Mouse (Mus musculus): ENCODE results near the gene Bud13. TPM values are rescaled to one million over a fixed set of nuclear protein-coding genes. Genes with fewer than 3 reads are reported as not detected.
A peak's percentile ranks its signal among the peaks of the same experiment; 100 is the strongest.

Bud13 gene
- 16.8 and 22.8 TPM in 2 replicates for polyA plus RNA-seq (2016; fragmentation: Nextera tagmentation; extraction: Ambion mirVana)

- H3K4me3 ChIP-seq = peak within 1 kb of the TSS; percentile 84
- peaks cover 55% of the 10 kb centered on the region for H3K36me3 ChIP-seq
- H3K27me3 ChIP-seq (ENCODE audit: insufficient read depth, poor library complexity, severe bottlenecking) = no peaks in the 10 kb centered on the region
- H3K4me1 ChIP-seq = peaks cover 7% of the 10 kb centered on the region
- DNase-seq (ENCODE audit: low spot score) = peak; percentile 95
- H3K27ac ChIP-seq = peak within 1 kb of the TSS; percentile 92
- no peaks in the 10 kb centered on the region for H3K9me3 ChIP-seq
- under 1% methylated on average over 55 of the region's 55 CpGs for WGBS
Observed at GRCm38 (mm10) chr9:46282631-46283436, at the start of gene Bud13. Gene Bud13 (plus strand): TSS chr9:46283008.

DNA sequence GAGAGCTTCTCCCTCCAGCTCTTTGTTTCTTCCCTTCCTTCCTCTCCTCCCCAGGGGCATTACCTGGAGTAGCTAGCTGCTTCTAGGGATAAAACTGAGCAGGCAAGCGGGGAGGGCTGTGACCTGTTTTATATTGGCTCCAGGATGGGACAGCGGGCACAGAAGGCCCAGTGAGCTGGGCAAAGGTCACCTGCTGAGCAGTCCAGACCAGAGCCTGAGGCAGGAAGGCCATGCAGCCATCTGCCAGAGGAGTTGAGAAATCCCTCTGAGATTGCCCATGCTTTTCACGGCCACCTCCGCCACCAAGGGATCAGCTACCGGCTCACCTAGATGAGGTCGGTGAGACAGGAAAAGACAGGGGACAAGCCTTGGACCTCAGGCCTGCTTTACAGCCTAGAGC, 47.6 kb upstream of the Bud13 start:
- Histone ChIP-seq H3K36me3 (no peaks in the 10 kb centered on the region), H3K9me3 (no peaks in the 10 kb centered on the region), H3K27me3 (ENCODE audit: insufficient read depth, poor library complexity, severe bottlenecking) (peaks cover 36% of the 10 kb centered on the region), H3K4me1 (peaks cover 16% of the 10 kb centered on the region), H3K27ac (no peak overlapping the region), H3K4me3 (no peak overlapping the region)
- 82% methylated on average over 6 of the region's 6 CpGs for WGBS
- DNase-seq (ENCODE audit: low spot score) = no peak

DNA sequence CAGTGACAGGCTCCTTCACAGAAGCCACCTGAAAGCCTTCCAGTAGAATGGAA, 47.4 kb upstream of the Bud13 start, which contains the start of gene Apoc3:
Gene Apoc3, minus strand, starts transcription at position 41 of the 53 bp plus-strand sequence.
- H3K36me3 ChIP-seq = no peaks in the 10 kb centered on the region
- no peaks in the 10 kb centered on the region for H3K9me3 ChIP-seq
- H3K27me3 ChIP-seq (ENCODE audit: insufficient read depth, poor library complexity, severe bottlenecking) = peaks cover 35% of the 10 kb centered on the region
- H3K4me3 ChIP-seq = no peak within 1 kb of the TSS
- no peak within 1 kb of the TSS for H3K27ac ChIP-seq
- H3K4me1 ChIP-seq = peaks cover 13% of the 10 kb centered on the region
- no peak for DNase-seq (ENCODE audit: low spot score)

GRCm38 (mm10) chr9:46235649-46236048, 47.2 kb upstream of the Bud13 start:
- Histone ChIP-seq H3K27me3 (ENCODE audit: insufficient read depth, poor library complexity, severe bottlenecking) (peaks cover 32% of the 10 kb centered on the region), H3K27ac (no peak overlapping the region), H3K36me3 (no peaks in the 10 kb centered on the region), H3K9me3 (no peaks in the 10 kb centered on the region), H3K4me1 (peaks cover 11% of the 10 kb centered on the region), H3K4me3 (no peak overlapping the region)
- DNase-seq (ENCODE audit: low spot score) = no peak
- WGBS = 55% methylated on average over 4 of the region's 4 CpGs

DNA sequence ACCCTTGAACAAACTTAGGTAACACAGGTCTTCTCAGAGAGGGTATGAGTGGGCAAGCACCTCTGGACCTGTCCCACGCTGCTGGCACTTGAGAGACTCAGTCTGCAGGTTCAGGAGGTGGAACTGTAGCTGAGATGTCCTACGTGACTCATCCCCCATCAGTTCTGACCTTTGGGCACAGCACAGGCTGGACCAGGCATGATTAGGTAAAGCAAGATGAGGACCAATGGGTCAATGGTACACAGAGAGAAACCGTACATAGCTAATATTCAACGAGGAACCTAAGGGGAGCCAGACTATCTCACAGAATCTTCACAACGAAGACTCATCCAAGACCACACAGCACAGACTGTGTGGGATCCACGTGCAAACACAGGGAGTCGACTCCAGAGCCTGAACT, 44.0 kb upstream of the Bud13 start:
- H3K9me3 ChIP-seq = no peaks in the 10 kb centered on the region
- WGBS = 86% methylated on average over 7 of the region's 7 CpGs
- H3K27me3 ChIP-seq (ENCODE audit: insufficient read depth, poor library complexity, severe bottlenecking) = peaks cover 33% of the 10 kb centered on the region
- DNase-seq (ENCODE audit: low spot score) = no peak
- H3K4me1 ChIP-seq = peaks cover 27% of the 10 kb centered on the region
- no peak overlapping the region for H3K27ac ChIP-seq
- H3K36me3 ChIP-seq = no peaks in the 10 kb centered on the region
- no peak overlapping the region for H3K4me3 ChIP-seq

DNA sequence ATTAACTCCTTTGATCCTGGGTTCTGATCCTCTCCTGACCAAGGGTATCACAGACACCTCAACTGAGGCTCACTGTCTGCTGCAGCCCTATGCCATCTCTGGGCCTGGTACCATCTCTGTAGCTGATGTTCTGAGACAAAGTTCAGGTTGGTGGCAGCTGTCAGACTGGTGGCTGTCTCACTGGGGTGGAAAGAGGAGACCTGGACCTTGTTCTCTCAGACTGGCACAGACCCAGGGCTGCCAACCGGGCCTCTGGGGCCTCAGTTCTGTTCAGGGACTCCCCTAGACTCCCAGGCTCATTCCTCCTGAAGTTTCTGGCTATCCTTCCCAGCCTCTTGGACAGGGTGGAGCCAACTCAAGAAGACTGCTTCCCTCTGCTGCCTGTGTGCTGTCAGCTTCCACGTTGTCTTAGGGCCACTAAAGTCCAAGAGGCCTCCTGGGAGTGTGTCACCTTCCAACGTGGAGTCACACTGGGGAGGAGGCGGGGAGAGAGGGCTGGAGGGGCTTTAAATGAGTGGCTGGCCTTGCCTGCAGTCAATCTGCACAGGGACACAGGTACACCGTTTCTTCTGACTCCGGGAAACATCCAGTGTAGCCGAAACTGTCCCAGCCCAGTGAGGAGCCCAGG, 42.2 kb upstream of the Bud13 start, which contains the start of gene Apoa4:
Gene Apoa4, plus strand, starts transcription at position 171 of the 628 bp plus-strand sequence.
- Histone ChIP-seq H3K4me3 (no peak within 1 kb of the TSS), H3K9me3 (no peaks in the 10 kb centered on the region), H3K27me3 (ENCODE audit: insufficient read depth, poor library complexity, severe bottlenecking) (peaks cover 18% of the 10 kb centered on the region; the same call in 1 of the 2 replicates), H3K4me1 (peaks cover 21% of the 10 kb centered on the region), H3K36me3 (no peaks in the 10 kb centered on the region), H3K27ac (0 out of 2 replicates have a peak within 1 kb of the TSS, but pooled peaks have one; percentile 6)
- WGBS = 59% methylated on average over 7 of the region's 7 CpGs
- DNase-seq (ENCODE audit: low spot score) = no peak

DNA sequence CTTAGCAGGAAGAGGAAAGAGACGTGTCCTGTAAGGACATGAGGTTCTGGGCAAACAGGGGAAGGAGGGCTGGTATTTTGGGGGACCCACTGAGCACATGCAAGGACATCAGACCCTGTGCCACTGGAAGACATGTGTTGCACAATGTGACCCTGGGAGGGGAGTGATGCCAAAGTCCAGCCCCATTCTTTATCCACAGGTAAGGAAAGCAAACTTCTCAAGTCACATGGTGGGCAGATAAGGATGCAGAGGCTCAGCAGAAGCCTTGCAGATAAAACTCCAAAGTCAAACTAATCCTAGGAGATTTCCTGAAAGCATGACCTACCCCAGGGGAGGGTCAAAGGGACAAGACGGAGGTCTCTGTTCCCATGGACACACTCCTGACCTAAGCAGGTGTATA, 41.0 kb upstream of the Bud13 start:
- peaks cover 19% of the 10 kb centered on the region for H3K4me1 ChIP-seq
- 66% methylated on average over 2 of the region's 2 CpGs for WGBS
- H3K4me3 ChIP-seq = no peak overlapping the region
- no peaks in the 10 kb centered on the region for H3K9me3 ChIP-seq
- no peak for DNase-seq (ENCODE audit: low spot score)
- no peak overlapping the region for H3K27ac ChIP-seq
- H3K27me3 ChIP-seq (ENCODE audit: insufficient read depth, poor library complexity, severe bottlenecking) = peaks cover 18% of the 10 kb centered on the region; the same call in 1 of the 2 replicates
- no peaks in the 10 kb centered on the region for H3K36me3 ChIP-seq

DNA sequence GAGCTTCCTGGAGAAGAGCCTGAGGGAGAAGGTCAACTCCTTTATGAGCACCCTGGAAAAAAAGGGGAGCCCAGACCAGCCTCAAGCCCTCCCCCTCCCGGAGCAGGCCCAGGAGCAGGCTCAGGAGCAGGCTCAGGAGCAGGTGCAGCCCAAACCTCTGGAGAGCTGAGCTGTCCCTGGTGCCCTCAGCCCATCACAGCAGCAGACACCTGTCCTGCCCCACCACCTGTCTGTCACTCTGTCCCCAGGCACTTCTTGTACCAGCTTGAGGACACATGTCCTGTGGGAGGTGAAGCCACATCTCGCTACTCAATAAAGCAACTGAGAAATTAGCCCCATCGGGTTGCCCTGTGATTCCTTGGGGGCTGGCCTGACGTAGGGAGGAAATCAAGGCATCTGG, 39.7 kb upstream of the Bud13 start:
- peaks cover 19% of the 10 kb centered on the region for H3K4me1 ChIP-seq
- H3K27me3 ChIP-seq (ENCODE audit: insufficient read depth, poor library complexity, severe bottlenecking) = peaks cover 24% of the 10 kb centered on the region; the same call in 1 of the 2 replicates
- DNase-seq (ENCODE audit: low spot score) = no peak
- H3K4me3 ChIP-seq = no peak overlapping the region
- no peaks in the 10 kb centered on the region for H3K36me3 ChIP-seq
- no peaks in the 10 kb centered on the region for H3K9me3 ChIP-seq
- H3K27ac ChIP-seq = peak overlapping the region; percentile 57; the same call in 1 of the 2 replicates
- WGBS = 71% methylated on average over 4 of the region's 4 CpGs

DNA sequence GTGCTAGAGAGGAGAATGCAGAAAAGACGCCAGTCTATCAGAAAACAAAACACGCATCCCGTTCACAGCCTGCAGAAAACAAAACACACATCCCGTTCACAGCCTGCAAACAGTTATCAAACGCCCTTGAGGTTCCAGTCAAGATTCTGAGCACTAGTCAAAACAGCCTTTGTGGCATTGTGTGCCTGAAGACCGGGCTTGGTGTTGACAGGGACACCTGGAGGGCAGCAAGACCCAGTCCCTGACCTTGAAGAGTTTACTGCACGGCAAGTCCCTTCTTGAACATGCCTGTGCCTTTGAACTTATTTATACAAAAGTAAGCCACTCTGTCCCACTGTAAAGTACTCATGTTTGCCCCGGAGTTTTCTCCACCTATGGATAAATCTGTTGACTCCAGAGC, 39.2 kb upstream of the Bud13 start:
- Histone ChIP-seq H3K27me3 (ENCODE audit: insufficient read depth, poor library complexity, severe bottlenecking) (peaks cover 29% of the 10 kb centered on the region; the same call in 1 of the 2 replicates), H3K4me3 (no peak overlapping the region), H3K9me3 (no peaks in the 10 kb centered on the region), H3K27ac (peak overlapping the region; percentile 57; the same call in 1 of the 2 replicates), H3K36me3 (no peaks in the 10 kb centered on the region), H3K4me1 (peaks cover 19% of the 10 kb centered on the region)
- no peak for DNase-seq (ENCODE audit: low spot score)
- WGBS = 34% methylated on average over 8 of the region's 8 CpGs

DNA sequence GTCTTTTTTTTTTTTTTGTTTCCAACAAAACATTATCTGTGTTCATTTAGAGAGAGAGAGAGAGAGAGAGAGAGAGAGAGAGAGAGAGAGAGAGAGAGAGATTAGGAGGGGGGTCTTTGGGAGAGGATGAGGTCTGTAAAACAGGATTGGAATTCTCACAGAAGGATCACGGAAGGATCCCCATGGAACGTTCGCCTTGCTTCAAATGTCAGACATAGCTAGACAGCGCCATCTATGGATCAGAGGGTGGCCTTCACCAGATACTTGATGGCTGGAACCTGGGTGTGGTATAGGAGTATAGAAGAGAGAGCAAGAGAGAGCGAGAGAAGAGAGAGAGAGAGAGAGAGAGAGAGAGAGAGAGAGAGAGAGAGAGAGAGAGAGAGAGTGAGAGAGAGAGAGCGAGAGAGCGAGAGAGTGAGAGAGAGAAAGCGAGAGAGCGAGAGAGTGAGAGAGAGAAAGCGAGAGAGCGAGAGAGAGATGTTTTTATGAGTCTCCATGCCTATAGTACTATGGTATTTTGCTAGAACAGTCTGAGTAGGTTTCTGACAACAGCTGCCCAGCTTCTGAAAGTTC, 36.0 kb upstream of the Bud13 start:
- Histone ChIP-seq H3K27ac (no peak overlapping the region), H3K4me1 (peaks cover 19% of the 10 kb centered on the region), H3K36me3 (no peaks in the 10 kb centered on the region), H3K27me3 (ENCODE audit: insufficient read depth, poor library complexity, severe bottlenecking) (peaks cover 19% of the 10 kb centered on the region; the same call in 1 of the 2 replicates), H3K9me3 (no peaks in the 10 kb centered on the region), H3K4me3 (no peak overlapping the region)
- peak; percentile 88 for DNase-seq (ENCODE audit: low spot score)
- WGBS = 30% methylated on average over 11 of the region's 11 CpGs

GRCm38 (mm10) chr9:46256177-46256576, 26.6 kb upstream of the Bud13 start:
- no peaks in the 10 kb centered on the region for H3K9me3 ChIP-seq
- no peak for DNase-seq (ENCODE audit: low spot score)
- H3K36me3 ChIP-seq = no peaks in the 10 kb centered on the region
- peaks cover 4% of the 10 kb centered on the region; the same call in 1 of the 2 replicates for H3K27me3 ChIP-seq (ENCODE audit: insufficient read depth, poor library complexity, severe bottlenecking)
- H3K4me1 ChIP-seq = no peaks in the 10 kb centered on the region
- no peak overlapping the region for H3K27ac ChIP-seq
- 89% methylated on average over 7 of the region's 7 CpGs for WGBS
- no peak overlapping the region for H3K4me3 ChIP-seq

GRCm38 (mm10) chr9:46256658-46257385, 26.0 kb upstream of the Bud13 start:
- WGBS = 84% methylated on average over 10 of the region's 10 CpGs
- H3K27ac ChIP-seq = peak overlapping the region; percentile 42; the same call in 1 of the 2 replicates
- H3K4me3 ChIP-seq = no peak overlapping the region
- H3K36me3 ChIP-seq = no peaks in the 10 kb centered on the region
- H3K9me3 ChIP-seq = no peaks in the 10 kb centered on the region
- no peaks in the 10 kb centered on the region for H3K4me1 ChIP-seq
- DNase-seq (ENCODE audit: low spot score) = no peak
- H3K27me3 ChIP-seq (ENCODE audit: insufficient read depth, poor library complexity, severe bottlenecking) = peaks cover 4% of the 10 kb centered on the region; the same call in 1 of the 2 replicates

DNA sequence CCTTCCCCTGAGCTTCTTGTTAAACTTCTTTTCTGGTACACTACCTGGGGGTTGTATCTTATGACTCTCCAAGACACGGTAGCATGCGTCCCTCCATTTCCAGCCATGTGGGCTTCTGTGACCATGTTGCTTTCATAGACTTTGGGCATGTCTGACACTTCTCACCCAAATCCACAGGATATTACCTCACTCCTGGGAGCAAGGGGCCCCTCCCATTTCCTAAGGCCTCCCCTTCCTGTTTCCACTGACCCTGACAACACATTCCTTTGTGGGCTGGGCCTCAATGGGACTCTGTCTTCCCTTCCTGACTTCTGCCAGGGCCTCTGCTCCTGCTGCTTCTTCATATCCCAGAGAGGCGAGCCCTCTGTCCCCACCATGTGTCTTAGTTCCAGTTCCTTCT, 25.3 kb upstream of the Bud13 start:
- Histone ChIP-seq H3K36me3 (no peaks in the 10 kb centered on the region), H3K27me3 (ENCODE audit: insufficient read depth, poor library complexity, severe bottlenecking) (peaks cover 4% of the 10 kb centered on the region; the same call in 1 of the 2 replicates), H3K4me1 (no peaks in the 10 kb centered on the region), H3K27ac (peak overlapping the region; percentile 42; the same call in 1 of the 2 replicates), H3K9me3 (no peaks in the 10 kb centered on the region), H3K4me3 (no peak overlapping the region)
- 76% methylated on average over 3 of the region's 3 CpGs for WGBS
- DNase-seq (ENCODE audit: low spot score) = no peak

Data from heart, embryonic 10.5 days (tissue).